Mouse (Mus musculus) MEL (cell line): Measurements from ENCODE around the gene Zfand3. TPM values are rescaled to one million over a fixed set of nuclear protein-coding genes. Genes with fewer than 3 reads are reported as not detected.

Experiments
- DNase-seq: peaks from one replicate; pipeline ENCODE4 v3.0.0; 2011; ENCODE audit warnings: low read depth, low spot score
- H3K27ac ChIP-seq: 2 replicates; pipeline ENCODE4 v1.5.1; 2012; ENCODE audit warnings: low read depth, mild to moderate bottlenecking, control low read depth, low read length, moderate library complexity; ENCODE audit not compliant: control insufficient read depth
- H3K27me3 ChIP-seq, 2 experiments: fragments of 150-350 bp in 1 of 2; sonication (generic) in 1 of 2; 2 replicates each; pipeline ENCODE4 v1.6.1; 2012; ENCODE audit warnings: low read length in 2 of 2, mild to moderate bottlenecking in 2 of 2, improper control_type of control experiment in 1 of 2, moderate library complexity in 1 of 2; ENCODE audit not compliant: insufficient read depth in 2 of 2, control insufficient read depth in 1 of 2
- H3K36me3 ChIP-seq, 2 experiments: 2 replicates each; pipeline ENCODE4 v1.6.1; 2012 to 2014; ENCODE audit warnings: low read length in 2 of 2, improper control_type of control experiment in 1 of 2, inconsistent platforms in 1 of 2, mild to moderate bottlenecking in 1 of 2; ENCODE audit not compliant: insufficient read depth in 2 of 2, control insufficient read depth in 1 of 2
- H3K4me1 ChIP-seq, 2 experiments: fragments of 150-350 bp in 1 of 2; sonication (generic) in 1 of 2; 2 replicates each; pipeline ENCODE4 v1.6.1; 2012; ENCODE audit warnings: low read length in 2 of 2, improper control_type of control experiment in 1 of 2, mild to moderate bottlenecking in 1 of 2; ENCODE audit not compliant: insufficient read depth in 2 of 2, control insufficient read depth in 1 of 2
- H3K4me3 ChIP-seq, 2 experiments: fragments of 150-350 bp in 1 of 2; sonication (generic) in 1 of 2; 2 replicates each; pipeline ENCODE4 v1.5.1; 2012; ENCODE audit warnings: low read depth in 2 of 2, low read length in 2 of 2, mild to moderate bottlenecking in 2 of 2, moderate library complexity in 2 of 2, control low read depth in 1 of 2, improper control_type of control experiment in 1 of 2; ENCODE audit not compliant: control insufficient read depth in 1 of 2, insufficient read depth in 1 of 2
- H3K79me2 ChIP-seq: 2 replicates; pipeline ENCODE4 v1.6.1; 2012; ENCODE audit warnings: mild to moderate bottlenecking, low read length, moderate library complexity; ENCODE audit not compliant: control insufficient read depth, poor library complexity, insufficient read depth
- H3K9ac ChIP-seq: 2 replicates; pipeline ENCODE4 v1.6.1; 2012; ENCODE audit warnings: low read depth, mild to moderate bottlenecking, control low read depth, low read length, moderate library complexity; ENCODE audit not compliant: control insufficient read depth, poor library complexity, severe bottlenecking
- H3K9me3 ChIP-seq: fragments of 150-350 bp; sonication (generic); replicated peaks from 2 replicates; pipeline ENCODE4 v1.6.1; 2012; ENCODE audit warnings: mild to moderate bottlenecking, low read length, improper control_type of control experiment, moderate library complexity; ENCODE audit not compliant: insufficient read depth
- BHLHE40 ChIP-seq: IDR thresholded peaks from 2 replicates; pipeline ENCODE4 v1.6.1; 2012; ENCODE audit warnings: low read depth, mild to moderate bottlenecking, inconsistent platforms, low read length, improper control_type of control experiment, borderline replicate concordance
- CHD1 ChIP-seq: IDR thresholded peaks from 2 replicates; pipeline ENCODE4 v1.6.1; 2012; ENCODE audit warnings: low read depth, mild to moderate bottlenecking, inconsistent platforms, low read length, improper control_type of control experiment
- CHD2 ChIP-seq: IDR thresholded peaks from 2 replicates; pipeline ENCODE4 v1.6.1; 2011; ENCODE audit warnings: low read length, improper control_type of control experiment
- CTCF ChIP-seq, 3 experiments: IDR thresholded peaks in 2 of 3; conservative IDR thresholded peaks in 1 of 3; 2 replicates each; pipeline ENCODE4 v1.5.1; 2011 to 2012; ENCODE audit warnings: low read length in 3 of 3, low read depth in 2 of 3, mild to moderate bottlenecking in 2 of 3, improper control_type of control experiment in 1 of 3, inconsistent platforms in 1 of 3, mixed read lengths in 1 of 3, moderate library complexity in 1 of 3; ENCODE audit not compliant: control insufficient read depth in 1 of 3, insufficient read depth in 1 of 3, poor library complexity in 1 of 3, severe bottlenecking in 1 of 3
- E2F4 ChIP-seq: IDR thresholded peaks from 2 replicates; pipeline ENCODE4 v1.6.1; 2011; ENCODE audit warnings: low read depth, low read length, improper control_type of control experiment, borderline replicate concordance
- ELF1 ChIP-seq: IDR thresholded peaks from 2 replicates; pipeline ENCODE4 v1.6.1; 2014; ENCODE audit warnings: low read depth, mild to moderate bottlenecking, inconsistent platforms, low read length, improper control_type of control experiment, moderate library complexity
- EP300 ChIP-seq, 2 experiments: IDR thresholded peaks; 2 replicates each; pipeline ENCODE4 v1.6.1; 2011; ENCODE audit warnings: improper control_type of control experiment in 2 of 2, low read length in 2 of 2, low read depth in 1 of 2, mild to moderate bottlenecking in 1 of 2
- ETS1 ChIP-seq: IDR thresholded peaks from 2 replicates; pipeline ENCODE4 v1.6.1; 2012; ENCODE audit warnings: low read depth, mild to moderate bottlenecking, inconsistent platforms, low read length, improper control_type of control experiment, moderate library complexity
- GATA1 ChIP-seq: IDR thresholded peaks from 2 replicates; pipeline ENCODE4 v1.6.1; 2011; ENCODE audit warnings: low read depth, low read length, improper control_type of control experiment
- HCFC1 ChIP-seq: IDR thresholded peaks from 2 replicates; pipeline ENCODE4 v1.6.1; 2012; ENCODE audit warnings: low read depth, mild to moderate bottlenecking, inconsistent platforms, low read length, improper control_type of control experiment, moderate library complexity
- MAFK ChIP-seq: IDR thresholded peaks from 2 replicates; pipeline ENCODE4 v1.6.1; 2011; ENCODE audit warnings: low read depth, mild to moderate bottlenecking, low read length, improper control_type of control experiment, borderline replicate concordance
- MAX ChIP-seq: IDR thresholded peaks from 2 replicates; pipeline ENCODE4 v1.6.1; 2011; ENCODE audit warnings: low read length, improper control_type of control experiment
- MXI1 ChIP-seq: IDR thresholded peaks from 2 replicates; pipeline ENCODE4 v1.6.1; 2011; ENCODE audit warnings: mild to moderate bottlenecking, low read depth, low read length, improper control_type of control experiment
- MYB ChIP-seq: IDR thresholded peaks from 2 replicates; pipeline ENCODE4 v1.6.1; 2011; ENCODE audit warnings: mild to moderate bottlenecking, low read depth, low read length, improper control_type of control experiment
- MYC ChIP-seq: IDR thresholded peaks from 2 replicates; pipeline ENCODE4 v1.6.1; 2011; ENCODE audit warnings: low read depth, mild to moderate bottlenecking, low read length, improper control_type of control experiment, moderate library complexity
- NELFE ChIP-seq: IDR thresholded peaks from 2 replicates; pipeline ENCODE4 v1.6.1; 2011; ENCODE audit warnings: low read depth, low read length, improper control_type of control experiment
- POLR2A ChIP-seq, 2 experiments: IDR thresholded peaks; 2 replicates each; pipeline ENCODE4 v1.6.1; 2011 to 2012; ENCODE audit warnings: low read length in 2 of 2, mild to moderate bottlenecking in 2 of 2, control low read depth in 1 of 2, improper control_type of control experiment in 1 of 2, low read depth in 1 of 2, moderate library complexity in 1 of 2; ENCODE audit not compliant: control insufficient read depth in 1 of 2, insufficient read depth in 1 of 2, poor library complexity in 1 of 2
- POLR2AphosphoS5 ChIP-seq: IDR thresholded peaks from 2 replicates; pipeline ENCODE4 v1.6.1; 2012; ENCODE audit warnings: low read depth, borderline replicate concordance, mild to moderate bottlenecking, inconsistent platforms, low read length, moderate library complexity, mixed read lengths
- RAD21 ChIP-seq: IDR thresholded peaks from 2 replicates; pipeline ENCODE4 v1.6.1; 2011; ENCODE audit warnings: mild to moderate bottlenecking, low read depth, low read length, improper control_type of control experiment
- SIN3A ChIP-seq: IDR thresholded peaks from 2 replicates; pipeline ENCODE4 v1.6.1; 2012; ENCODE audit warnings: low read length, improper control_type of control experiment, inconsistent platforms
- SMC3 ChIP-seq: IDR thresholded peaks from 2 replicates; pipeline ENCODE4 v1.6.1; 2011; ENCODE audit warnings: low read depth, low read length, improper control_type of control experiment
- TBP ChIP-seq: IDR thresholded peaks from 2 replicates; pipeline ENCODE4 v1.8.0; 2011; ENCODE audit warnings: low read depth, low read length, improper control_type of control experiment
- TCF12 ChIP-seq: IDR thresholded peaks from 2 replicates; pipeline ENCODE4 v1.6.1; 2014; ENCODE audit warnings: low read depth, mild to moderate bottlenecking, inconsistent platforms, low read length, improper control_type of control experiment, moderate library complexity
- UBTF ChIP-seq: IDR thresholded peaks from 2 replicates; pipeline ENCODE4 v1.6.1; 2012; ENCODE audit warnings: low read depth, mild to moderate bottlenecking, inconsistent platforms, low read length, improper control_type of control experiment, moderate library complexity, borderline replicate concordance; ENCODE audit not compliant: insufficient read depth
- USF1 ChIP-seq: IDR thresholded peaks from 2 replicates; pipeline ENCODE4 v1.6.1; 2014; ENCODE audit warnings: low read depth, mild to moderate bottlenecking, inconsistent platforms, low read length, improper control_type of control experiment, moderate library complexity
- ZMIZ1 ChIP-seq: IDR thresholded peaks from 2 replicates; pipeline ENCODE4 v1.6.1; 2012; ENCODE audit warnings: low read depth, mild to moderate bottlenecking, inconsistent platforms, low read length, improper control_type of control experiment, moderate library complexity
- polyA plus RNA-seq, 2 experiments: library from polyadenylated mRNA; stranded (reverse) in 1 of 2; unstranded in 1 of 2; fragments of >175 nt in 1 of 2; fragments of >200 nt in 1 of 2; gene quantifications; 2 replicates each; pipeline versions ENCODE4 v1.2.1 to v1.2.4; 2012; ENCODE audit warnings: low replicate concordance in 2 of 2, low read depth in 1 of 2; ENCODE audit not compliant: insufficient read length in 2 of 2, insufficient read depth in 1 of 2, missing spikeins in 1 of 2
- total RNA-seq: library from RNA; depleted of rRNA; stranded (reverse); fragments of 300-350 nt; gene quantifications from 2 replicates; pipeline ENCODE4 v1.2.3, GENCODE M21; 2012

The Zfand3 gene
- total and polyA plus RNA-seq, 3 experiments = 28.3 to 48.8 TPM; not detected in 1

DNA sequence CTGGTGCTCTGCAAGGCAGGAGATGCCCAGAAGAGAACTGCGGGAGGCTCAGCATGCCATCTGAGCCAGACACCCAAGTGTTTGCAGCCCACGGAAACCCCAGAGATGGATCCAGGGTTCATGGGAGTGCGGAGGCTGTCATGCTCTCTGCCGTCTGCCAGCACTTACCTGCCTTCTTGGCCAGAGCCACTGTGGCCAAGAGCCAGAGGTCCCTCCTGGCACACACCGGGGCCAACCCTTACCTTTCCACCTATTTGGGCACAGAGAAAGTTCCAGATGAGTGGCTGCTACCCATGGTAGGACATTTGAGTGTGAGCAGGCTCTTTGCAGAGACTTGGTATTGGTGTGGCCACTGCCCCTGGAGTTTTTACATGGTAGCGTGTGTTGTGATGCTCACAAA lies 206.4 kb downstream of the Zfand3 start (continued):
- TF ChIP-seq TCF12 = no peak

- no peaks in the 10 kb centered on the region for H3K9me3 ChIP-seq
- peaks cover 3 to 25% of the 10 kb centered on the region in 2 experiments for H3K4me1 ChIP-seq
- no peak overlapping the region for H3K4me3 ChIP-seq
- no peaks in the 10 kb centered on the region for H3K79me2 ChIP-seq
- TF ChIP-seq ELF1 (no peak), SIN3A (no peak), TBP (no peak), TCF12 (no peak), CHD2 (no peak), MAFK (no peak), MAX (no peak), POLR2AphosphoS5 (no peak), HCFC1 (no peak), POLR2A (IDR thresholded peaks at IDR 0.05; ENCODE audit: control insufficient read depth in 1 of 2, insufficient read depth in 1 of 2, low read depth in 1 of 2, low read length in 2 of 2, poor library complexity in 1 of 2) (no peak), NELFE (no peak), CHD1 (no peak), EP300 (IDR thresholded peaks at IDR 0.05; ENCODE audit: low read depth in 1 of 2, low read length in 2 of 2) (no peak), GATA1 (no peak)
- no peak overlapping the region for H3K27ac ChIP-seq
- H3K36me3 ChIP-seq = peaks cover 0 to 13% of the 10 kb centered on the region in 2 experiments; a peak in 2 of 4 replicates
- DNase-seq = no peak
- H3K9ac ChIP-seq = no peak overlapping the region
- no peaks in the 10 kb centered on the region for H3K27me3 ChIP-seq
Observed at GRCm38 (mm10) chr17:30212647-30213046, 208.1 kb downstream of the Zfand3 start.

- Histone ChIP-seq H3K9ac (no peak overlapping the region), H3K4me1 (peaks cover 3 to 25% of the 10 kb centered on the region in 2 experiments), H3K9me3 (no peaks in the 10 kb centered on the region), H3K36me3 (peaks cover 0 to 13% of the 10 kb centered on the region in 2 experiments; a peak in 2 of 4 replicates), H3K27me3 (no peaks in the 10 kb centered on the region), H3K27ac (no peak overlapping the region), H3K4me3 (no peak overlapping the region), H3K79me2 (no peaks in the 10 kb centered on the region)
- TF ChIP-seq MYB (no peak), ZMIZ1 (no peak), GATA1 (peak; percentile 42; the same call in 1 of the 2 replicates), MAX (peak; percentile 43; the same call in 1 of the 2 replicates), RAD21 (no peak; the same call in none of the 2 replicates), HCFC1 (no peak), MXI1 (0 out of 2 replicates have a peak, but pooled peaks have one; percentile 44), POLR2A (IDR thresholded peaks at IDR 0.05; ENCODE audit: control insufficient read depth in 1 of 2, insufficient read depth in 1 of 2, low read depth in 1 of 2, low read length in 2 of 2, poor library complexity in 1 of 2) (no peak), EP300 (IDR thresholded peaks at IDR 0.05; ENCODE audit: low read depth in 1 of 2, low read length in 2 of 2) (0 out of 4 replicates have a peak, but pooled peaks have one; percentile 27 to 40), CTCF (IDR thresholded peaks at IDR 0.05 in 2 of 3, conservative IDR thresholded peaks at IDR 0.05 in 1 of 3; ENCODE audit: control insufficient read depth in 1 of 3, insufficient read depth in 1 of 3, low read depth in 2 of 3, low read length in 3 of 3, poor library complexity in 1 of 3, severe bottlenecking in 1 of 3) (no peak), SMC3 (0 out of 2 replicates have a peak, but pooled peaks have one; percentile 29), E2F4 (no peak), MYC (0 out of 2 replicates have a peak, but pooled peaks have one; percentile 21), ETS1 (peak; percentile 25; the same call in 1 of the 2 replicates), BHLHE40 (no peak), UBTF (no peak), USF1 (peak; percentile 71)
- peak; percentile 67 for DNase-seq
Observed at GRCm38 (mm10) chr17:30213371-30213770, 208.8 kb downstream of the Zfand3 start.
